Mouse (Mus musculus): ENCODE data around the gene Ifnar2.

DNA sequence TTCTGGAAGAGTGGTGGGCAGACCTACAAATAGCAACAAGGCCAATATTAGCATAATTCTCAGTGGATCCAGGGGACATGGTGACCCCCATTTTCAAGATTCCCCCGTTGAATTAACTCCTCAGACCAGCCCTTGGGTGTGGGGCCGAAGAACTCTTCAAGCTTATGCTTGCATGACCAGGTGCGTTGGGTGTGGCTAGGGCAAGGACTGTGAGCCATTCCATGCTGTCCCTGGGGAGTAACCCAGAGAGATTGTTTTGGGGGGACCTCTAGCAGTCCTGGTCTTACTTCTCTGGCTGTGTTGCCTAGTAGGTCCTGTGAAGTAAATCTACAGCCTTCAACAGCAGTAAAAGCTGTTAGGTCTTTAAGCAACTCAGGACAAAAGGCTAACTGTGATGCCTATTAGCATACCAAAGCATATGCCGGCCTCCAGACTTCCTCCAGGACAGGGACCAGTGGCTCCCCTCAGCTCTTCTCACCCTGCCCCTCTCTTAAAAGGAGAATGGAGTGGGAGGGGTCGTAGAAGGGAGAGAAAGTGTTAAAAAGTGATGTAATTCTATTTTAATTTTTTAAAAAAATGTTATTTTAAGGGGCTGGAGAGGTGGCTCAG, 60.2 kb downstream of the Ifnar2 start:
- TF ChIP-seq POLR2A (IDR thresholded peaks at IDR 0.05; ENCODE audit: extremely low read depth, insufficient read depth, low read length), result no peak
- TF ChIP-seq CTCF (IDR thresholded peaks at IDR 0.05; ENCODE audit: low read depth, low read length), result no peak

All from liver, adult 2 months (tissue).